Mouse (Mus musculus): ENCODE measurements around the gene Sap18. TPM values are rescaled to one million over a fixed set of nuclear protein-coding genes. Genes with fewer than 3 reads are reported as not detected.

Sap18 gene
- polyA plus RNA-seq, 1 experiment from 2014 or later = 24.1 TPM

GRCm38 (mm10) chr14:57810886-57811285 is 12.9 kb downstream of the Sap18 start:
- Histone ChIP-seq H3K27ac (ENCODE audit: low read depth, low read length) (no peak overlapping the region), H3K9ac (ENCODE audit: low read length) (no peak overlapping the region), H3K27me3 (ENCODE audit: control insufficient read depth, insufficient read depth, low read length) (no peaks in the 10 kb centered on the region), H3K4me3 (ENCODE audit: low read depth, low read length) (no peak overlapping the region), H3K4me1 (replicated peaks; ENCODE audit: control insufficient read depth, insufficient read depth, low read length) (no peaks in the 10 kb centered on the region), H3K4me2 (ENCODE audit: low read depth, low read length, severe bottlenecking) (no peak overlapping the region), H3K9me3 (ENCODE audit: control insufficient read depth, low read length) (no peaks in the 10 kb centered on the region), H3K36me3 (ENCODE audit: control insufficient read depth, insufficient read depth, low read length) (peaks cover 13% of the 10 kb centered on the region)
- WGBS = 94% methylated on average over 2 of the region's 2 CpGs
- ATAC-seq (replicated peaks; ENCODE audit: low FRiP score) = no peak
- no peak for DNase-seq (ENCODE audit: low spot score)

- no peak for DNase-seq (ENCODE audit: low spot score)
- no peaks in the 10 kb centered on the region for H3K4me1 ChIP-seq (replicated peaks; ENCODE audit: control insufficient read depth, insufficient read depth, low read length)
- ATAC-seq (replicated peaks; ENCODE audit: low FRiP score) = no peak
- no peak overlapping the region for H3K9ac ChIP-seq (ENCODE audit: low read length)
- H3K27ac ChIP-seq (ENCODE audit: low read depth, low read length) = no peak overlapping the region
- H3K27me3 ChIP-seq (ENCODE audit: control insufficient read depth, insufficient read depth, low read length) = no peaks in the 10 kb centered on the region
- no peak overlapping the region for H3K4me3 ChIP-seq (ENCODE audit: low read depth, low read length)
- H3K36me3 ChIP-seq (ENCODE audit: control insufficient read depth, insufficient read depth, low read length) = peaks cover 12% of the 10 kb centered on the region
- WGBS = 96% methylated on average over 5 of the region's 5 CpGs
- H3K4me2 ChIP-seq (ENCODE audit: low read depth, low read length, severe bottlenecking) = no peak overlapping the region
- H3K9me3 ChIP-seq (ENCODE audit: control insufficient read depth, low read length) = no peaks in the 10 kb centered on the region
Measured at GRCm38 (mm10) chr14:57811844-57812243, 13.9 kb downstream of the Sap18 start.

GRCm38 (mm10) chr14:57820839-57821238 is 22.9 kb downstream of the Sap18 start:
- H3K4me1 ChIP-seq (replicated peaks; ENCODE audit: control insufficient read depth, insufficient read depth, low read length) = no peaks in the 10 kb centered on the region; the same call in 1 of the 2 replicates
- H3K9ac ChIP-seq (ENCODE audit: low read length) = no peak overlapping the region
- no peaks in the 10 kb centered on the region for H3K9me3 ChIP-seq (ENCODE audit: control insufficient read depth, low read length)
- H3K27ac ChIP-seq (ENCODE audit: low read depth, low read length) = no peak overlapping the region
- WGBS = 84% methylated on average over 4 of the region's 4 CpGs
- ATAC-seq (replicated peaks; ENCODE audit: low FRiP score) (no peak), DNase-seq (ENCODE audit: low spot score) (no peak)
- H3K4me3 ChIP-seq (ENCODE audit: low read depth, low read length) = no peak overlapping the region
- H3K27me3 ChIP-seq (ENCODE audit: control insufficient read depth, insufficient read depth, low read length) = no peaks in the 10 kb centered on the region
- H3K36me3 ChIP-seq (ENCODE audit: control insufficient read depth, insufficient read depth, low read length) = peaks cover 5% of the 10 kb centered on the region
- no peak overlapping the region for H3K4me2 ChIP-seq (ENCODE audit: low read depth, low read length, severe bottlenecking)

GRCm38 (mm10) chr14:57825788-57826751 is 28.1 kb downstream of the Sap18 start, which contains the start of the genes Ska3 and Mrpl57:
Gene Ska3, minus strand, starts transcription at chr14:57826185.
Gene Mrpl57, plus strand, starts transcription at chr14:57826234.
- Histone ChIP-seq H3K27me3 (ENCODE audit: control insufficient read depth, insufficient read depth, low read length) (no peaks in the 10 kb centered on the region), H3K4me1 (replicated peaks; ENCODE audit: control insufficient read depth, insufficient read depth, low read length) (peaks cover 6% of the 10 kb centered on the region; the same call in 1 of the 2 replicates), H3K9me3 (ENCODE audit: control insufficient read depth, low read length) (no peaks in the 10 kb centered on the region), H3K4me2 (ENCODE audit: low read depth, low read length, severe bottlenecking) (peak within 1 kb of the TSS; percentile 83), H3K27ac (ENCODE audit: low read depth, low read length) (peak within 1 kb of the TSS; percentile 78), H3K9ac (ENCODE audit: low read length) (peak within 1 kb of the TSS; percentile 80), H3K4me3 (ENCODE audit: low read depth, low read length) (peak within 1 kb of the TSS; percentile 79), H3K36me3 (ENCODE audit: control insufficient read depth, insufficient read depth, low read length) (peaks cover 2% of the 10 kb centered on the region; the same call in 1 of the 2 replicates)
- DNase-seq (ENCODE audit: low spot score) (peak; percentile 96), ATAC-seq (replicated peaks; ENCODE audit: low FRiP score) (peak; percentile 97)
- WGBS = under 1% methylated on average over 94 of the region's 96 CpGs

- DNase-seq (ENCODE audit: low spot score) (no peak), ATAC-seq (replicated peaks; ENCODE audit: low FRiP score) (no peak)
- peak overlapping the region; percentile 79 for H3K4me3 ChIP-seq (ENCODE audit: low read depth, low read length)
- H3K4me1 ChIP-seq (replicated peaks; ENCODE audit: control insufficient read depth, insufficient read depth, low read length) = peaks cover 6% of the 10 kb centered on the region; the same call in 1 of the 2 replicates
- H3K9ac ChIP-seq (ENCODE audit: low read length) = peak overlapping the region; percentile 80
- H3K36me3 ChIP-seq (ENCODE audit: control insufficient read depth, insufficient read depth, low read length) = no peaks in the 10 kb centered on the region; the same call in 1 of the 2 replicates
- H3K9me3 ChIP-seq (ENCODE audit: control insufficient read depth, low read length) = no peaks in the 10 kb centered on the region
- H3K27ac ChIP-seq (ENCODE audit: low read depth, low read length) = no peak overlapping the region
- H3K27me3 ChIP-seq (ENCODE audit: control insufficient read depth, insufficient read depth, low read length) = no peaks in the 10 kb centered on the region
- H3K4me2 ChIP-seq (ENCODE audit: low read depth, low read length, severe bottlenecking) = peak overlapping the region; percentile 83
- 89% methylated on average over 1 of the region's 1 CpGs for WGBS
Measured at GRCm38 (mm10) chr14:57827284-57827683, 29.3 kb downstream of the Sap18 start.

GRCm38 (mm10) chr14:57833526-57833925 is 35.5 kb downstream of the Sap18 start:
- no peaks in the 10 kb centered on the region for H3K9me3 ChIP-seq (ENCODE audit: control insufficient read depth, low read length)
- peaks cover 5% of the 10 kb centered on the region; the same call in 1 of the 2 replicates for H3K36me3 ChIP-seq (ENCODE audit: control insufficient read depth, insufficient read depth, low read length)
- H3K27me3 ChIP-seq (ENCODE audit: control insufficient read depth, insufficient read depth, low read length) = no peaks in the 10 kb centered on the region
- H3K4me3 ChIP-seq (ENCODE audit: low read depth, low read length) = no peak overlapping the region
- DNase-seq (ENCODE audit: low spot score) (no peak), ATAC-seq (replicated peaks; ENCODE audit: low FRiP score) (no peak)
- H3K9ac ChIP-seq (ENCODE audit: low read length) = no peak overlapping the region
- no peak overlapping the region for H3K4me2 ChIP-seq (ENCODE audit: low read depth, low read length, severe bottlenecking)
- H3K4me1 ChIP-seq (replicated peaks; ENCODE audit: control insufficient read depth, insufficient read depth, low read length) = no peaks in the 10 kb centered on the region
- 93% methylated on average over 2 of the region's 2 CpGs for WGBS
- H3K27ac ChIP-seq (ENCODE audit: low read depth, low read length) = no peak overlapping the region

- no peak overlapping the region for H3K4me3 ChIP-seq (ENCODE audit: low read depth, low read length)
- H3K27ac ChIP-seq (ENCODE audit: low read depth, low read length) = no peak overlapping the region
- ATAC-seq (replicated peaks; ENCODE audit: low FRiP score) (no peak), DNase-seq (ENCODE audit: low spot score) (no peak)
- H3K9me3 ChIP-seq (ENCODE audit: control insufficient read depth, low read length) = no peaks in the 10 kb centered on the region
- no peaks in the 10 kb centered on the region for H3K4me1 ChIP-seq (replicated peaks; ENCODE audit: control insufficient read depth, insufficient read depth, low read length)
- no peaks in the 10 kb centered on the region for H3K27me3 ChIP-seq (ENCODE audit: control insufficient read depth, insufficient read depth, low read length)
- no peak overlapping the region for H3K9ac ChIP-seq (ENCODE audit: low read length)
- 94% methylated on average over 10 of the region's 10 CpGs for WGBS
- no peak overlapping the region for H3K4me2 ChIP-seq (ENCODE audit: low read depth, low read length, severe bottlenecking)
- peaks cover 5% of the 10 kb centered on the region; the same call in 1 of the 2 replicates for H3K36me3 ChIP-seq (ENCODE audit: control insufficient read depth, insufficient read depth, low read length)
Measured at GRCm38 (mm10) chr14:57835157-57835556, 37.2 kb downstream of the Sap18 start.

GRCm38 (mm10) chr14:57844535-57844934 is 46.6 kb downstream of the Sap18 start:
- 94% methylated on average over 3 of the region's 3 CpGs for WGBS
- Histone ChIP-seq H3K9ac (ENCODE audit: low read length) (no peak overlapping the region), H3K27me3 (ENCODE audit: control insufficient read depth, insufficient read depth, low read length) (no peaks in the 10 kb centered on the region), H3K27ac (ENCODE audit: low read depth, low read length) (no peak overlapping the region), H3K36me3 (ENCODE audit: control insufficient read depth, insufficient read depth, low read length) (no peaks in the 10 kb centered on the region), H3K4me2 (ENCODE audit: low read depth, low read length, severe bottlenecking) (no peak overlapping the region), H3K4me3 (ENCODE audit: low read depth, low read length) (no peak overlapping the region), H3K4me1 (replicated peaks; ENCODE audit: control insufficient read depth, insufficient read depth, low read length) (no peaks in the 10 kb centered on the region), H3K9me3 (ENCODE audit: control insufficient read depth, low read length) (no peaks in the 10 kb centered on the region)
- no peak for DNase-seq (ENCODE audit: low spot score)
- no peak for ATAC-seq (replicated peaks; ENCODE audit: low FRiP score)
